Mouse (Mus musculus): ENCODE results near the gene Abca1. TPM values are rescaled to one million over a fixed set of nuclear protein-coding genes. Genes with fewer than 3 reads are reported as not detected.

The Abca1 gene
- 9.0 and 10.3 TPM in 2 replicates for polyA plus RNA-seq (2012; rRNA removed)
- 12.3 and 14.5 TPM in 2 replicates for polyA plus RNA-seq (2014; fragmentation: Nextera tagmentation; extraction: Ambion mirVana)

DNA sequence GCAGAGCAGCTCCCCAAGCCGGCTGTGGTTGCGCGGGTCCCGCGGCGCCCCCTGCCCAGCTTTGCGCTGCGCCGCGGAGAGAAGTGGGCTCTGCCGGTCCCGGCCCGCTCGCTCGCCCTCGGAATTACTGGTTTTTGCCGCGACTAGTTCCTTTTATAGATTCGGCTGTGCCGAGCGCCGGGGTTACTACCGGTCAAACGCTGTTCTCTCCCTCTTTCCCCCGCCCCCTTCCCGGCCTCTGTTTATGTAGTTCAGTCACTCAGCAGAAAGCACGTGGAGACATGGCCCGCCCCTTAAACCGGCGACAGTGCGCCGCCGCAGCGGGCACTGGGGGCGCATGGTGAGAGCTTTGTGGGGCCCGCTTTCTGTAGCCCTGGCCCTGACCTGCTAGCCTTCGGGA, at the start of gene Abca1:
TSS of gene Abca1 (minus strand) at position 129 of the 400 bp plus-strand sequence.
- Histone ChIP-seq H3K4me2 (replicated peaks; ENCODE audit: low read depth, low read length, severe bottlenecking) (peak within 1 kb of the TSS; percentile 82), H3K4me1 (ENCODE audit: control insufficient read depth, insufficient read depth, low read length) (peaks cover 10% of the 10 kb centered on the region), H3K27ac (replicated peaks; ENCODE audit: low read depth, low read length) (peak within 1 kb of the TSS; percentile 86), H3K9me3 (ENCODE audit: control insufficient read depth, low read length) (no peaks in the 10 kb centered on the region), H3K36me3 (ENCODE audit: control insufficient read depth, insufficient read depth, low read length) (no peaks in the 10 kb centered on the region), H3K27me3 (ENCODE audit: control insufficient read depth, insufficient read depth, low read length) (no peaks in the 10 kb centered on the region), H3K9ac (ENCODE audit: low read depth, low read length, severe bottlenecking) (peak within 1 kb of the TSS; percentile 72), H3K4me3 (replicated peaks; ENCODE audit: low read length) (peak within 1 kb of the TSS; percentile 58)
- DNase-seq (ENCODE audit: low spot score) = peak; percentile 93
- 0% methylated on average over 35 of the region's 37 CpGs for WGBS
- peak; percentile 95 for ATAC-seq (ENCODE audit: low FRiP score, low read depth)
- TF ChIP-seq POLR2A (IDR thresholded peaks at IDR 0.05; ENCODE audit: borderline replicate concordance, extremely low read depth, insufficient read depth, insufficient read length) = peak; percentile 95; the same call in 1 of the 2 replicates

- Histone ChIP-seq H3K4me1 (ENCODE audit: control insufficient read depth, insufficient read depth, low read length) (no peaks in the 10 kb centered on the region), H3K9me3 (ENCODE audit: control insufficient read depth, low read length) (no peaks in the 10 kb centered on the region), H3K27ac (replicated peaks; ENCODE audit: low read depth, low read length) (no peak overlapping the region), H3K4me3 (replicated peaks; ENCODE audit: low read length) (no peak overlapping the region), H3K36me3 (ENCODE audit: control insufficient read depth, insufficient read depth, low read length) (no peaks in the 10 kb centered on the region), H3K9ac (ENCODE audit: low read depth, low read length, severe bottlenecking) (no peak overlapping the region), H3K27me3 (ENCODE audit: control insufficient read depth, insufficient read depth, low read length) (no peaks in the 10 kb centered on the region), H3K4me2 (replicated peaks; ENCODE audit: low read depth, low read length, severe bottlenecking) (no peak overlapping the region)
- ATAC-seq (ENCODE audit: low FRiP score, low read depth) = no peak
- TF ChIP-seq POLR2A (IDR thresholded peaks at IDR 0.05; ENCODE audit: borderline replicate concordance, extremely low read depth, insufficient read depth, insufficient read length) = no peak
- no peak for DNase-seq (ENCODE audit: low spot score)
- 63% methylated on average over 7 of the region's 7 CpGs for WGBS
Measured at GRCm38 (mm10) chr4:53204482-53204881, 44.8 kb upstream of the Abca1 start.

GRCm38 (mm10) chr4:53203595-53204400, 44.1 kb upstream of the Abca1 start:
- no peak for TF ChIP-seq POLR2A (IDR thresholded peaks at IDR 0.05; ENCODE audit: borderline replicate concordance, extremely low read depth, insufficient read depth, insufficient read length)
- 78% methylated on average over 15 of the region's 15 CpGs for WGBS
- Histone ChIP-seq H3K4me3 (replicated peaks; ENCODE audit: low read length) (no peak overlapping the region), H3K27me3 (ENCODE audit: control insufficient read depth, insufficient read depth, low read length) (no peaks in the 10 kb centered on the region), H3K36me3 (ENCODE audit: control insufficient read depth, insufficient read depth, low read length) (no peaks in the 10 kb centered on the region), H3K9me3 (ENCODE audit: control insufficient read depth, low read length) (no peaks in the 10 kb centered on the region), H3K27ac (replicated peaks; ENCODE audit: low read depth, low read length) (no peak overlapping the region), H3K4me2 (replicated peaks; ENCODE audit: low read depth, low read length, severe bottlenecking) (no peak overlapping the region), H3K9ac (ENCODE audit: low read depth, low read length, severe bottlenecking) (no peak overlapping the region), H3K4me1 (ENCODE audit: control insufficient read depth, insufficient read depth, low read length) (no peaks in the 10 kb centered on the region)
- DNase-seq (ENCODE audit: low spot score) (no peak), ATAC-seq (ENCODE audit: low FRiP score, low read depth) (no peak)

- H3K27ac ChIP-seq (replicated peaks; ENCODE audit: low read depth, low read length) = no peak overlapping the region
- H3K4me3 ChIP-seq (replicated peaks; ENCODE audit: low read length) = no peak overlapping the region
- DNase-seq (ENCODE audit: low spot score) (no peak), ATAC-seq (ENCODE audit: low FRiP score, low read depth) (no peak)
- H3K4me2 ChIP-seq (replicated peaks; ENCODE audit: low read depth, low read length, severe bottlenecking) = no peak overlapping the region
- no peaks in the 10 kb centered on the region for H3K27me3 ChIP-seq (ENCODE audit: control insufficient read depth, insufficient read depth, low read length)
- no peak for TF ChIP-seq POLR2A (IDR thresholded peaks at IDR 0.05; ENCODE audit: borderline replicate concordance, extremely low read depth, insufficient read depth, insufficient read length)
- H3K9ac ChIP-seq (ENCODE audit: low read depth, low read length, severe bottlenecking) = no peak overlapping the region
- peaks cover 11% of the 10 kb centered on the region; the same call in 1 of the 2 replicates for H3K4me1 ChIP-seq (ENCODE audit: control insufficient read depth, insufficient read depth, low read length)
- H3K9me3 ChIP-seq (ENCODE audit: control insufficient read depth, low read length) = no peaks in the 10 kb centered on the region
- 94% methylated on average over 1 of the region's 1 CpGs for WGBS
- no peaks in the 10 kb centered on the region for H3K36me3 ChIP-seq (ENCODE audit: control insufficient read depth, insufficient read depth, low read length)
Measured at GRCm38 (mm10) chr4:53200276-53200675, 40.6 kb upstream of the Abca1 start.

DNA sequence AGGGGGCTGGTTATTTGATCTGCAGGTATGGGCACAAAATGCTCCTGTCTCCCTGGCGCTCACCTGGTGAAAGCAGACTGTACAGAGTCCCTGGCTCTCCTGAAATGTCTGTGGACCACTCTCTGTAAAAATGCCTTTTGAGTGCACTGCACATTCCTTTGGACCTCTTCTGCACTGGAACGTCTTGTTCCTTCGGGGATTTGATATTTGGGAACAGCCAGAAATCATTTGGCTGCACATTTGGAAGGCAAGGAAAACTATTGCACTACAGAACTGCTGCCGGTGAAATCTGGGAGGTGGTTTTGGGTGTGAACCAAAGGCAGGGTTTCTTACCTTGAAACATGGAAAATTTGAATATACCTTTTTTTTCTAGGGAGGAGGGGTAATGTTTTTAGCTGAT, 38.1 kb upstream of the Abca1 start:
- 78% methylated on average over 4 of the region's 4 CpGs for WGBS
- Histone ChIP-seq H3K9me3 (ENCODE audit: control insufficient read depth, low read length) (no peaks in the 10 kb centered on the region), H3K4me3 (replicated peaks; ENCODE audit: low read length) (no peak overlapping the region), H3K27me3 (ENCODE audit: control insufficient read depth, insufficient read depth, low read length) (no peaks in the 10 kb centered on the region), H3K27ac (replicated peaks; ENCODE audit: low read depth, low read length) (no peak overlapping the region), H3K36me3 (ENCODE audit: control insufficient read depth, insufficient read depth, low read length) (no peaks in the 10 kb centered on the region), H3K4me2 (replicated peaks; ENCODE audit: low read depth, low read length, severe bottlenecking) (no peak overlapping the region), H3K4me1 (ENCODE audit: control insufficient read depth, insufficient read depth, low read length) (peaks cover 11% of the 10 kb centered on the region; the same call in 1 of the 2 replicates), H3K9ac (ENCODE audit: low read depth, low read length, severe bottlenecking) (no peak overlapping the region)
- ATAC-seq (ENCODE audit: low FRiP score, low read depth) (no peak), DNase-seq (ENCODE audit: low spot score) (no peak)
- TF ChIP-seq POLR2A (IDR thresholded peaks at IDR 0.05; ENCODE audit: borderline replicate concordance, extremely low read depth, insufficient read depth, insufficient read length) = no peak
